Mouse (Mus musculus): ENCODE data around the gene Sdhaf2.

Sdhaf2 gene

GRCm38 (mm10) chr19:10497512-10498160 lies 28.3 kb downstream of the Sdhaf2 start:
- no peak for DNase-seq

GRCm38 (mm10) chr19:10496976-10497375 lies 29.0 kb downstream of the Sdhaf2 start:
- DNase-seq = no peak

DNA sequence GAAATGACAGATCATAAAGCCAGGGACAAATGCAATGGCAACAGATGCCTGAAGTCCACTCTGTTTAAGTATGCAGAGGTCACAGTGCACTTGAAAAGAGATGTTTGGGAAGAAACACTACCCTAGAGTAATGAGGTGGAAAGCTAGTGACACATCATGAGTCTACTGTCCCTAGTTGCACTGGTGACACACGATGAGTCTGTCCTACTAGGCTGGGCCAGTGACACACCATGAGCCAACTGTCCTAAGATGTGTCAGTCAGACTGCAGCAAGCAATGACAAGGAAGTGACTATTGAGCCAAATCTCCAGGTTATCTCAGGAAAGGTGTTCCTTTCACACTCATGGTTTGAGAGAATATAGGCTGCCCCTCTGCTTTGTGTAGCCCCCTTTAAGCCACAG lies 30.3 kb downstream of the Sdhaf2 start:
- DNase-seq = no peak

- DNase-seq = peak; percentile 30
Observed at GRCm38 (mm10) chr19:10486264-10486738, 39.6 kb downstream of the Sdhaf2 start.

DNA sequence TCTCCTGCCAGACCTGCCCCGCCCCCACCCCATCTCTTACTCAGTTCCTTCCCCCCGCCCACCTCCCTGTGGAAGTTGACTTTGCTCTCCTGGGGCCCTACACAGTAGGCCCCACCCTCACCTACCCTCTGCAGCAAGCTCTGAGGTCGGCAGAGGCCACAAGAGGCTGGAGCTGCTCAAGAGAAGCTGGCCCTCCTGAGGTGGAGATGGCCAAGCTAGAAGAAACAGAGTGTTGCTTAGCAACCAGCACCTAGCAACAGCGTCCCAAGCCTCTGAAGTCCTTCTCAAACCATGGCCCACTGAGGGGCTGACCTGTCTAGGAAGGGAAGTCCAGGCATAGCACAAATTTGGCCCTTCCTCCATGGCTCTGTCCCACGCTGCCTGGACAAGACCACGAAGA lies 43.2 kb downstream of the Sdhaf2 start, which contains the start of gene Ppp1r32:
Ppp1r32 (minus strand) TSS at position 226 of the 400 bp plus-strand sequence.
- DNase-seq = no peak

DNA sequence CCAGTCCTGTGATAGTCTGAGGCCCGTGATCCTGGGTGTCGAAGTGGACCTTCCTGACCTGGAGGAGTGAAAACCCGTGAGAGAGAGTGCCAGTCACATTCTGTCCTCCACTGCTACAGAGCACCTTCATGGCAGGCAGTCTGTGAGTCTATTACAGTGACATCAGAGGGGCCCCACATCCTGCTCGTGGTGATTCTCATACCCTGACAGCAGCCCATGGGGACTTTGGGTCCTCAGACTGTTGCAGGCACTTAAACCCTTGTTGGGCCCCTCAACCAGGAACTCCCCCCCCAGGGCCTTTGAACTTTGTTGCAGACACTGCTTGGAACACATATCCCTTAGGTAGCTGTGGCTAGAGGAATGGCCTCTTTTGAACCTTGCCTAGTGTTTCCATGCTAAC lies 46.4 kb downstream of the Sdhaf2 start:
- no peak for DNase-seq

GRCm38 (mm10) chr19:10473779-10474178 lies 52.2 kb downstream of the Sdhaf2 start:
- no peak for DNase-seq

- DNase-seq = no peak
Observed at GRCm38 (mm10) chr19:10472958-10473357, 53.0 kb downstream of the Sdhaf2 start.

GRCm38 (mm10) chr19:10469171-10469658 lies 56.7 kb downstream of the Sdhaf2 start:
- DNase-seq = no peak

DNA sequence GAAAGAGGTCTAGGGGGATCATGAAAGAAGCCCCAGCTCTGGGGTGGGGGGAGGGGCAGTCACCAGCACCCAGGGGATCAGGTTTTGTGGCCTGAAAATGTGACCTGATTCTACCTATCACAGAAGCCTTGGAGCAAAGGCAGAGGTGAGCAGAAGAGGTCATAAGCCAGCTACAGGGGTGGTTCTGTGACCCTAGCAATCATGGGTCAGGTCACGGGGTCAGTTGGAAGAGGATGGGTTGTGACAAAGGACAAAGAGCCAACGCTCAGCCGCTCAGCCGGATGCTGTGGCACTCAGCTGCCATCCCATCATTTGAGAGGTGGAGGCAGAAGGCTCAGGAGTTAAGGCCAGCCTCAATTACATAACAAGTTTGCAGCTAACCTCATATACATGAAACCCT lies 61.5 kb downstream of the Sdhaf2 start:
- DNase-seq = no peak

DNA sequence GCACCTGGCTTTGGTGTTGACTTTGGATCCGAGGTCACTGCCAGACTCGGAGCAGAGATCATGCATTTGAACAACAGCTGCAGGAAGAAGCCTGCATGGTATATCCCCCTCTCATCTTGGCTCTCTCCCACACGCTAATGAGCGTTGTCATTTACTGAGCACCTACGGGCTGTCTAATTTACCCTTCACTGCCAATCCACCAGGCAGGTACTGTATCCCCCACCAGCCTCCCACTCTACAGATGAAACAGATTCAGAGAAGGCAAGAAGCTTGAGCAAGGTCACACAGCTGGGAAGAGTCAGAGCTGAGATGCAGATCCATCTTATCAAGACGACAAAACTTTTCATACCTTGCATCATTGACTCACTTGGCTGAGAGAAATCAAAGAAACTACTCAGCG lies 64.4 kb downstream of the Sdhaf2 start:
- no peak for DNase-seq

DNA sequence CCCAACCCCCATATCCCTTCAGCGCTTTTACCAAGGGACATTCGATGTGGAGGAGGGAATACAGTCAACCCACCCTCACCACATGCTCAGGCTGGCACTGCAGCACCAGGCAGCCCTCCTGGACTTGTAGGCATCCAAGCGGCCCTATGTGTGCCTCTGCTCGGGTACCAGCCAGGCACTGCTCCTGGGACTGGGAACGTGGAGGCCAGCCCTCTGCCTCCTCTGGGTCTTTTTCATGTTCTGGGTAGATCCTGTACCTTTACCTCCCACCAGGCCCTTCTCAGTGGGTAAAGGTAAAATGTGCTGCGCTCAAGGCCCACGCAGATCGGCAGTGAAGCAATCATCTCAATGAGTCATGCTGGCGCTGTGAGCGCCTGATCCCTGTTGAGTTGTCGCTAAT lies 66.0 kb downstream of the Sdhaf2 start:
- no peak for DNase-seq

DNA sequence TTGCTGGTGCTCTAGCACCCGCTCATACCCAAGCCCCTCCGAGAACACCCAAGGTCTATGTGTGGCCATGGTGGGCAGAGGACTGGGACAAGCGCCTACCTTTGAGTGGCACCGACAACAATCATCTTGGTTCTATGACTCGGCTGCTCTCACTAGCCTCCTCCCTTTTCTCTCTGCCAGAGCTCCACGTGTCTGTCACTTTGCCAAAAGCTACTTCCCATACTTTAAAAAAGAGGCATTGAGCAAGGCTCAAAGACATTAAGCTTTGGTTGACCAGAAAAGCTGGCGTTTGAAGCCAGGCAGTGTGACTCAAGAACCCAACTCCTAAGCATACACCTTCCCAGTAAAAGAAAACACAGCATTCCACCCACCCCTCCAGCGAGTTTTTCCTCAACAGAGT lies 67.8 kb downstream of the Sdhaf2 start:
- no peak for DNase-seq

DNA sequence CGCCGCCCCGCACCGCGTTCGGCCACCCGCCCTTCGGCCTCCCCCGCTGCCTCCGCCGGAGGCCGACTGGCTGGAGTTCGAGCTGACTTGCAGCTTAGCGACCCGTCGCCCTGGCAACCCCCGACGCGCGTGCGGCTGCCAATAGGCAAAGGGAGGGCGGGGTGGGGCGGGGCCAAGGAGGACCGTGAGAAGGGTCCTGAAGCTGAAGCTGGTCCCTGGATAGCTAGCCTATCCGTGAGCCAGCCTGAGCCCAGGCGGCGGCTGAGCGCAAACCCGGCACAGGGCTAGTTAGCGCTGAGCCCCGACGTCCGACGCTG lies 68.5 kb downstream of the Sdhaf2 start:
- peak; percentile 10 for DNase-seq

DNA sequence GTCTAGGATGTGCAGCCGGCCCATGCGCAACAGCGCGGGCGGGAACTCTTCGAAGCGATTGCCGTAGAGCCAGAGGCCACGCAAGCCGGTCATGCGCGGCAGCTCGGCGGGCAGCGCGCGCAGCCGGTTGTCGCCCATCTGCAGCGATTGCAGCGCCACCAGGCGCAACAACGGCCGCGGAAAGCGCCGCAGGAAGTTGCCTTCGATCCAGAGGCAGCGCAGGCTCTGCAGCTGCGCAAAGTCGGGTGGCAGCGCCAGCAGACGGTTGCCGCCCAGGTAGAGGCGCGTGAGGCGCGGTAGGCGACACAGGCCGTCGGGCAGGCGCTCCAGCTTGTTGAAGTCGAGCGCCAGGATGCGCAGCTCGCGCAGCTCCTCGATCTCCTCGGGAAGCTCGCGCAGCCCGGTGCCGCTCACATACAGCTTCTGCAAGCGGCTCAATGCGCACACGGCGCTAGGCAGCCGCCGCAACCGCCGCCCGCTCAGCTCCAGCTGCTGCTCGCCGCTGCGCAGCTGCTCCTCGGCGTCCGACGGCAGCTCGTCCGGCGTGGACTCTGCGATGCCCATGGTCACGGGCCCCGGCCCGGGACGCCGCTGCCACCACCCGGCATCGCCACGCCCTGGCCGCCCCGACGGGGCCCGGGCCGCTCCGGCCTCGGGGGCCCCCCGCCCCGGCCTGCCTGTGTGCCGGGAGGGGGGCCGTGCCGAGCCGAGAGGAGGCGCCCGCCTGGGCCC lies 69.0 kb downstream of the Sdhaf2 start, which contains the start of gene Lrrc10b:
Lrrc10b (minus strand) TSS at position 722 of the 732 bp plus-strand sequence.
- DNase-seq = peak; percentile 54

- DNase-seq = no peak
Observed at GRCm38 (mm10) chr19:10455437-10455806, 70.5 kb downstream of the Sdhaf2 start.

GRCm38 (mm10) chr19:10454718-10455436 lies 71.1 kb downstream of the Sdhaf2 start:
- no peak for DNase-seq

Data from thymus, postnatal 25 days (tissue).